Mouse (Mus musculus) forebrain, embryonic 16.5 days (tissue): ENCODE results near the gene Htr1a. TPM values are rescaled to one million over a fixed set of nuclear protein-coding genes. Genes with fewer than 3 reads are reported as not detected.
A peak's percentile ranks its signal among the peaks of the same experiment; 100 is the strongest.

Experiments used
- ATAC-seq: fragments of 200-750 bp; cut with Nextera tagmentation; 2 replicates; pipeline ENCODE4 v1.8.0; 2017; ENCODE audit warnings: mild to moderate bottlenecking, moderate library complexity
- H3K27ac ChIP-seq: fragments of 300-500 bp; sonication (generic); 2 replicates; pipeline ENCODE4 v1.5.1; 2014; ENCODE audit warnings: low read length, control low read depth
- H3K27me3 ChIP-seq: fragments of 300-500 bp; sonication (generic); replicated peaks from 2 replicates; pipeline ENCODE4 v1.6.1; 2014; ENCODE audit warnings: low read length; ENCODE audit not compliant: control insufficient read depth, insufficient read depth
- H3K36me3 ChIP-seq: fragments of 300-500 bp; sonication (generic); 2 replicates; pipeline ENCODE4 v1.6.1; 2014; ENCODE audit not compliant: control insufficient read depth, insufficient read depth
- H3K4me1 ChIP-seq: fragments of 300-500 bp; sonication (generic); replicated peaks from 2 replicates; pipeline ENCODE4 v1.6.1; 2014; ENCODE audit warnings: low read length; ENCODE audit not compliant: control insufficient read depth, insufficient read depth
- H3K4me2 ChIP-seq: fragments of 300-500 bp; sonication (generic); 2 replicates; pipeline ENCODE4 v1.6.1; 2014; ENCODE audit warnings: mild to moderate bottlenecking, low read length, control low read depth
- H3K4me3 ChIP-seq: fragments of 300-500 bp; sonication (generic); replicated peaks from 2 replicates; pipeline ENCODE4 v1.5.1; 2014; ENCODE audit warnings: mild to moderate bottlenecking, low read length, control low read depth
- H3K9ac ChIP-seq: fragments of 300-500 bp; sonication (generic); replicated peaks from 2 replicates; pipeline ENCODE4 v1.6.1; 2014; ENCODE audit warnings: low read depth, low read length, control low read depth
- H3K9me3 ChIP-seq: fragments of 300-500 bp; sonication (generic); 2 replicates; pipeline ENCODE4 v1.6.1; 2016; ENCODE audit warnings: low read length; ENCODE audit not compliant: control insufficient read depth
- WGBS: fragments of 180-500 bp; shearing (Covaris S2); extraction: QIAGEN DNeasy Blood & Tissue Kit; methylation state at CpG from one replicate; pipeline ENCODE4 v1.1.7; 2014; 5-methylcytosine and 5-hydroxymethylcytosine counted together
- polyA plus RNA-seq: library from polyadenylated mRNA; unstranded; fragments of >200 nt; fragmentation: Nextera tagmentation; extraction: Ambion mirVana; gene quantifications from 2 replicates; pipeline ENCODE4 v1.2.1, GENCODE M21; 2015

Htr1a gene
- polyA plus RNA-seq, 1 experiment from 2014 or later: 2.9 TPM

- Histone ChIP-seq H3K36me3 (no peaks in the 10 kb centered on the region), H3K9ac (no peak overlapping the region), H3K4me3 (no peak overlapping the region), H3K27me3 (peaks cover 18% of the 10 kb centered on the region), H3K27ac (no peak overlapping the region), H3K4me2 (peak overlapping the region; percentile 30), H3K9me3 (no peaks in the 10 kb centered on the region), H3K4me1 (peaks cover 17% of the 10 kb centered on the region)
- WGBS: 13% methylated on average over 4 of the region's 4 CpGs
- no peak for ATAC-seq
Measured at GRCm38 (mm10) chr13:105446239-105446638, 2.8 kb downstream of the Htr1a start.

GRCm38 (mm10) chr13:105447695-105448094, 4.3 kb downstream of the Htr1a start:
- Histone ChIP-seq H3K4me2 (no peak overlapping the region), H3K9me3 (no peaks in the 10 kb centered on the region), H3K27me3 (peaks cover 18% of the 10 kb centered on the region), H3K4me1 (peaks cover 17% of the 10 kb centered on the region), H3K4me3 (no peak overlapping the region), H3K27ac (no peak overlapping the region), H3K9ac (no peak overlapping the region), H3K36me3 (no peaks in the 10 kb centered on the region)
- WGBS: 6% methylated on average over 2 of the region's 2 CpGs
- ATAC-seq: no peak

DNA sequence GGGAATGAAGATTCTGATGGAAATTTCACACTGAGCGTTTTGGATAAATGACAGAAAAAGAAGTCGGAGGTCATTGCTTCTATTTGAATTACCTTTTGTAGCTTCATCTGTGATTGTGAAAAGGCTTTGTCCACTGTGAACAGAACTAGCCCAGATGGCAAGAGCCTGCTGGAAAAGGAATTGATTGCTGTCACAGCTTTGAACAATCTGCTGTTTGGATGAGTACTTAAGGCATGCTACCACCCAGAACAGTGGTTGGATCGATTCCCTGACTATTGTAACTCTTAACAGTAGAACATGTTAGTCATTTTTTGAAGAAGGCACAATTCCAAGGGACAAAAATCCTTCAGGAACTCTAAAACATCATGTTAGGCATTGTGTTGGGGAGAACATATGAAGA, 8.1 kb downstream of the Htr1a start:
- no peak for ATAC-seq
- Histone ChIP-seq H3K36me3 (no peaks in the 10 kb centered on the region), H3K4me1 (0 out of 2 replicates have a peak, but pooled peaks cover 3% of the 10 kb centered on the region), H3K9me3 (no peaks in the 10 kb centered on the region), H3K4me2 (no peak overlapping the region), H3K4me3 (no peak overlapping the region), H3K27ac (no peak overlapping the region), H3K9ac (no peak overlapping the region), H3K27me3 (no peaks in the 10 kb centered on the region)
- 63% methylated on average over 3 of the region's 3 CpGs for whole genome bisulfite sequencing

Other genes with a start within 250 kb of the Htr1a start
- 46.9 and 50.0 TPM in 2 replicates for gene Rnf180, start 148.8 kb upstream of the Htr1a start, polyA plus RNA-seq